Mouse (Mus musculus) 3T3-L1 (cell line): ENCODE measurements around the gene Scfd2.
A peak's percentile ranks its signal among the peaks of the same experiment; 100 is the strongest.

Source experiments
- DNase-seq: peaks from one replicate; pipeline ENCODE4 v3.0.0-alpha.2; 2015; ENCODE audit warnings: low read depth, low spot score

The Scfd2 gene

DNA sequence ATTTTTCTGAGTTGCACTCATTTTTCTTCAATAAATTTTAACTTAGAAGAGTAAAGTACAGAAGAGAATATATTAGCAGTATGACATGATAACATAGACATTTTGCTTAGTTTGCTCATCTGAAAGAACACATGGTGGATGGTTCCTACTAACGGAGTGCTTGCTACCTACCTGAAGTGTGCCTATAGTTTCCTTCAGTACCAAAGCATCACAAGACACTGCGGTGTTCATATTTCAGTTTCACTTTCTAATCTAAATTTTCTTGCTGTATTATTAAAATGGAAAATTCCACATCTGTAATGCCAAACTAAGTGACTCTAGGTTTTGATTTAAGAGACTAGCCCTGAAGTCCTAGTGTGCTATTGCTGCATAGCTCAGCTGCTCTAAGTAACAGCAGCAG is 74.8 kb downstream of the Scfd2 start:
- peak; percentile 37 for DNase-seq

DNA sequence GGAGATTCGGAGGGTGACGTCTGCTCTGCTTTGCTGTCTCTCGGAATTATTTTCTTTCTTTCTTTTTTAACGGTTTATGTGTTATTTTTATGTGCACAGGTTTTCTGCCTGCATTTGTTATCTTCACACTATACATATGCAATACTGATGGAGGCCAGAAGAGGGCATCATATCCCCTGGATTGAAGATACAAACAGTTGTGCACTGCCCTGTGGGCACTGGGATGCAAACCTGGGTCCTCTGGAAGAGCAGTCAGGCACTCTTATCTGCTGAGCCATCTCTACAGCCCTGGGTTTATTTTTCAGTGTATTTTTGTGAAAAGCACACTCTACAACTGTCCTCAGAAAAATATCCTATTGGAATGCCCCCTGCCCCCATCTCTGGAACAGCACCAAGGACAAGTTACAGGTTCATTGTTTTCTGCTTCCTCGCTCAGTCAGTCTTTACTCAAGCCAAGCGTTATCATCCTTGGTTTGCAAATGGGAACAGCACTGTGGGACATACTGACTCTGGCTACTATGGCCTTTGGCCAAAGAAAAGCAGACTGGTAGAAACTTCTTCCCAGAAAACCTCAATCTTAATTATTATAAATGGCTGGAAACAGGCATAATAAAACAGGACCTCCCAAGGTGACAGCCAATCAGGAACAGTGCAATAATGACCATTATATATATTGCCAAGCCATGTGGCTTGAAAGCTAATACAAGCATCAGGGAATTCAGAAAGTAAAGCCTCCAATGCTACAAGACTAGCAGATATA is 75.9 kb downstream of the Scfd2 start:
- peak; percentile 47 for DNase-seq

DNA sequence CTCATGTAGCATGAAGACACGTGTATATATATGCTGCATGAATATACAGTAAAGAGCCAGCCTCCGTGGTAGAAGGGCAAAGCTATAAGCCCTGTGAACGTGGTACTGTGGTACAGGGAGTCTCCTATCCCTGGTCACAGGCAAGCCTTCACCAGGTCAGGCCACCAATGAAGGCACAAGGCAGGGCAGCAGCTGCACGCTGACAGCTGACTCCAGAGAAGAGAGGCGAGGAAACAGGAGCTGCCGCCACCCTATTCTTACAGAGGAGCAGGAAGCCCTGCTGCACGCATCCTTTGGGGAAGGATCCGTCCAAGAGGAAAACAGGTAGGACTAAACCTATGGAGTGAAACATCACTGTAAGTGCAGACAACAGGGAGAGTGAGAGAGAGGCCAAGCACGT is 76.5 kb downstream of the Scfd2 start:
- DNase-seq = no peak

DNA sequence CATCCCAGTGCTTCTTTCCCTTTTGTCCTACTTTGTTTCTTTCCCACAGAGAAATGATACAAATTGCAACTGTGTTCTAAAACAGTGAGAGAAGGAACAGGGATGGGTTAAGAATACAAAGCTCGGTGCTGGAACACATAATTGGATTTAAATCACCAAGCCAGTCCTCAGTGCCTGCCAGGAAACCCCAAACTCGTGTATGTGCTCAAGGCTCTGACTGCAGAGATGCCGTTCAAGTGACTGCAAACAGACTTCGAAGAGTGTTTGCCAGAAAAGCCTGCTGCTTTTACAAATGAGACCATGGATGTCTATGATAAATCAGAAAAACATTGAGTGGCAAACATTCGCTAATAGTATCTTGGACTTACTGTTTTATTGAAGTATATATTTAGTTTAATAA is 80.6 kb downstream of the Scfd2 start:
- no peak for DNase-seq

DNA sequence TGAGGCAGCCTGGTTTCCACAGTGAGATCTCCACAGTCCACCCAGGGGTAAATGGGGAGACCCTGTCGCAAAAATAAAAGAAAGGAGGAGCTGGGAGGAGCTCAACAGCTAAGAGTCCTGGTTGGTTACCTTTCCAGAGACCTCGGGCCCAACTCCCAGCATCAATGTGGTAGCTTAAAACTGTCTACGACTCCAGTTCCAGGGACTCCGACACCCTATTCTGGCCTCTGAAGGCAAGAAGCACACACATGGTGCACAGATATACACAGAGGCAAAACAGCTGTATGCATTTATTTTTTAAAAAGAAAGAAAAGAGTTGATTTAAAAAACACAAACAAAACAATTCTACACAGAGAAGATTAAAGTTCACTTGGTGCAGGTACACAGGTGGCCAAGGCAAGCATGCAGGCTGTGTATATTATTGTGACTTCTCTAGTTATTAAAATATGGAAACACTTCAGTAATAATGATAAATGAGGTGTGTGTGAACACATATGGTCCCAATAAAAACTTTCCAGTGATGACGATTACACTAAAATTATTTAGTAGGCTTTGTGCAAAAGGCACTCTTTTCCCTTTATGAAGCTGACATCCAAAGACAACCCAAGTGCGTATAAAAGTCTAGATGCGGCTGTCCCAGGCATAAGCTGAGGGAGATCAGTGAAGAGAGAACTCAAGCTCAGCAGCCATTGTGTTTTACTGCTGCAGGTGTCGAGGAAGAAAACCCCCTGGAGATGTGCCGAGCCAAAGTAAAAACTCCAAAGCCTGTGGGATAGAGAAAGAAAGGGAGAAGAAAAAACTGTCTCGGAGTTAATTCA is 83.8 kb downstream of the Scfd2 start:
- no peak for DNase-seq

DNA sequence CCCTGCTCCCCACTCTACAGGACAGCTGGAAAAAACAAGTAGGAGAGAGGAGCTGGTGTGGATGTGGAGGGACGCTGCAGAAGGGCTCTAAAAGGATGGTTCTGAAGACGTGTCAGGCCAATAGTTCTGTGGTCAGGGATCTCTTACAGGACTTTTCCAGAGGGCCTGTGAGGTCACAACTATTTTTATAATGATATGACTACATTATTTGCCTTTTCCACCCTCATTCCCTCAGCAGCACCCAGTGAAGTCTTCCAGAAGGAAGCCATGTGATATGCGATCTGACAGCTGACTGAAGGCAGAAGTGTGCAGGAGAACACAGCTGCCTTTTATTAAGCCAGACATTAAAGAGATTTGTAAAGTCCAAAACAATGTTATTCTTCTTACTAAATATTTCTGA is 85.7 kb downstream of the Scfd2 start:
- DNase-seq = no peak

- DNase-seq = no peak
Observed at GRCm38 (mm10) chr5:74438353-74438752, 93.2 kb downstream of the Scfd2 start.

DNA sequence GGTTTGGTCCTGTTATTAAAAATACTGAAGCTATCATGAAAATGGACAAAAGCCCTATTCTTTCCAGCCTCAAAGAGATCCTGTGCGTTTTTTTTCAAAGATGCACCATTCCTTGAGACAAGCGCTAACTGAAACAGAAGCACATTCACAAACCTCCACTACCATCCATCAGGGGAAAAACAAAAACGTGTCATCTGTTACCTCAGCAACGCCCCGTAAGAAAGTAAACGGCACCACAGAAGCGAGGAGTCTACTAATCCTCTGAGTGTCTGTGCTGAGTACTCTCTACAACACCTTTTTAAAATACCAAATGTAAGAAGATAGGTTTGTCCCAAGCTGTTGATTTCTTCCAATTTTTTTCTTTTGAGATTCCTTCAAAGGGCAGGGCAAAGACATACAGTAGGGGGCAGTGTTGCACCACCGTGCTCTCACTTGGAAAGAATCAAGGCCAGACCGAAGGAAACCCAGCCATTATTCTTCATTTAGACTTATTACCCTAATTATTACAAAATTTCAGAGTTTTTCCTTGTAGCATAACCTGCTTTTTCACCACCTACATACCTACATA is 97.9 kb downstream of the Scfd2 start:
- peak; percentile 90 for DNase-seq

GRCm38 (mm10) chr5:74432879-74433539 is 98.5 kb downstream of the Scfd2 start:
- peak; percentile 66 for DNase-seq

DNA sequence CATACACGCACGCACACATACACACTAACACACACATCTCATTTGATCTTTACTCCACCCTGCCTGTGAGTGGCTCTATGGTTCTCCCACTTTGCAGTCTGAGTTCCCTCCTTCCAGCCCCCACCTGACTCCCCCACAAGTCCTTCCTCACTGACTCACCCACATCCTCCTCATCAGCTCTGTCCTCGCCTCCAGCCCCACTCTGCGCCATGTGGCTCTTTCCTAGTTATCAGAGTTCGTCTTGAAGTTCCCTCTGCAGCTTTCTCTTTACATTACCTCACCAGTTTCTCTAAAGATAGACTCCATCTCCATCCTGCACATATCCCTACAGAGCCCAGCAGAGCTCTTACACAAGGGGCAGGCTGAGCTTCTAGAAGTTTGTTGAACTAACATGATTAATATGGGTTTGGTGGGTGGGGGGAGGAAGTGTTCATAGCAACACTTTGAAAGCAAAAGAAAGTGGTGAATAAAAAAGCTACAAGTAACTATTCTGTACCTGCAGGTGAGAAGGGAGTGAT is 110.9 kb downstream of the Scfd2 start:
- DNase-seq = no peak

DNA sequence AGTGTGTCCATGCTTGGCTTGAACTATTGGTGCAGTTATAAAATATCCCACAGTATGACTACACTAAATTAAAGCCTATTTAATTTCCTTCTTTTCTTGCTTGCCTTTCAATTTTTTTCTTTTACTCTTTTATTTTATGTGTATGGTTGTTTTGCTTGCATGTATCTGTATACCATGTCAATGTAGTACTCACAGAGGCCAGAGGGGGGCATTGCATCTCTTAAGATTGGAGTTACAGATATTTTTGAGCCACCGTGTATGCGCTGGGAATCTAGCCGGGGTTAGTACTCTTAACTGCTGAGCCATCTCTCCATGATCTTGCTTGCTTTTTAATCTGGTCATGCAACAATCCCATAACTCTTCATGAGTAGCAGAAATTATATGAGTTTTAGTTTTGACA is 119.0 kb downstream of the Scfd2 start:
- peak; percentile 16 for DNase-seq

GRCm38 (mm10) chr5:74404887-74405286 is 126.7 kb downstream of the Scfd2 start:
- no peak for DNase-seq

DNA sequence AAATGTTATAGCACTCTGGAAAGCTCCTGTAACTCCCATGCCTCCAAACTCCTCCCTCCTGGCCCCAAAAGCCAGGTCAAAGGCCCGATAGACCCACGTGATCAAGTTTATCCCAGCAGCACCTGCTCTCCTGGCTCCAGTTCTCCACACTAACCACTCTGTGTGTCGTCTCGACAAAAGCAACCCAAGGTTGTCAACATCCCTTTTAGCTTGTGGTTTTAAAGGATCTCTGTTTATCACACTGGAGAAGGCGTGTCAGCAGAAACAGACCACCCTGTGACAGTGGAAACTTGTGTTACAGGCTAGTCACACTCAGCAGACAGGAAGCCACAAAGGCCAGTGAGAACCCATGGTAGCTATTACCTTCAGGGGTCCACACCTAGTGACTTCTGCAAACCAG is 127.5 kb downstream of the Scfd2 start:
- no peak for DNase-seq

- DNase-seq = no peak
Observed at GRCm38 (mm10) chr5:74402626-74403025, 128.9 kb downstream of the Scfd2 start.

GRCm38 (mm10) chr5:74391806-74392205 is 139.8 kb downstream of the Scfd2 start:
- no peak for DNase-seq

- no peak for DNase-seq
Observed at GRCm38 (mm10) chr5:74391346-74391745, 140.2 kb downstream of the Scfd2 start.

- DNase-seq = no peak
Observed at GRCm38 (mm10) chr5:74388849-74389248, 142.7 kb downstream of the Scfd2 start.

- DNase-seq = no peak
Observed at GRCm38 (mm10) chr5:74388101-74388500, 143.5 kb downstream of the Scfd2 start.

DNA sequence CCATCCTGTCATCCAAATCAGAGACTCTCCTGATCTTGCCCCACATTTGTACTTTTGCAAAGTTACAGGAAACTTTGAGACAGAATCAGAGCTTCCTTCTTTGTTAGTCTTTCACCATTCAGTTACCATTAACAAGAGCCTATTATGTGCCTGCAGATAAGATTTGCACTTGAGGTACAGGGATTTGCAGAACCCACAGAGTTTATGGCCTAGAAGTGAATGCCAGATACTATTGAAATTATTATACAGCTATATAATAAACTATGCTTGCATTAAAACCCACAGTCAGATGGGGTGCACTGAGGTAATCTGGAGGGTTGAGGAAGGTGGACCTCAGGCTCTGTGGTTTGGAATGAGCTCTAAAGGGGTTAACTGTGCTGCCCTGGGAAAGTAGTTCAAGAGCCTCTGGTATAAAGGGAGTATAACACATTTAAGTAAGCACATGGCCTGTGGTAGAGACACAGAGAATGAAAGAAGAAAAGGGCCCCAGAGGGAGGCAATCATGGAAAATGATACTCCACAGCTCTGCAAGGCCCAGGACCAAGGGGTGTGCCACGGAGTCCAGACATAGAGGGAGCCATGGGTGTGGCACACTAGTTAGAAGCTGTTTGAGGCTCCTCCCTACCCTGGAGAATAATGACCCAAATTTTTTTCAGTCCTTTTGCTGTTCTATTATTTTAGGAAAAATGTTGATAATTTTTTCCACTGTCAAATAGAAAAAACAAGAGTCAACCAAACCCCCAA is 144.2 kb downstream of the Scfd2 start:
- DNase-seq = no peak

DNA sequence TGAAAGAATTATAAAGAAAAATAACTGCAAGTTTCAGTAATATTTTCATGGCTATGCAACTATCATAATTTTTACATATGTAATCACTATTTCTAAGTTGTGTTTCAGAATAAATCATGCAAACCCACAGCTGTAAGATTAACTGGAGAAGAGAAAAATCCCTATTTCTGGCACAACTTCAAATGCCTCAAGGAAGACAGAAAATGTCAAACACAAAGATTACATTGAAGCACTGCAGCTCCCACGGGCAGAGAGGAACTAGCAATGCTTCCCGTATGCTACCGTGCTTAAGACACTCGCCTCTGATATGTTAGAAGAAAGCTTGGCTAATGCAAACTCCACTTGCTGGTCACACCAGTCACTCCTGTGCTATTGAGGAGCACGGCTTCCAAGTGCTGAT is 151.5 kb downstream of the Scfd2 start:
- no peak for DNase-seq

DNA sequence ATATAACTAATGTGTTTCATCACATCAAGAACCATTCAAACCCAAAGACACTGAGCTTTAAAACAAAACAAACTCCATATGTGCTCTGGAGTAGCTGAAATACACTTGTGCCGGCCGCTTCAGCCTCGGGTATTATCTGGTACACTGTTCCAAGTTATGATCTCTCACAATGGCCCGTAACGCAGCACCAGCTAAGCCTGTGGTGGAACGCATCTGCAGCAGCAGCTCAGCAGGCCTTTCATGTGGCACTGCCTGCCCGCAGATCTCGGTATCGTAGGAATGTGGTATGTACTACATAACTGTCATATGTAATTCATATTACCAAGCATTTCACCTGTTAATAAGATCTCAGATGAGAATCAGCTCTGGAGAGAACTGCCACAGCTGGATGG is 164.9 kb downstream of the Scfd2 start:
- DNase-seq = no peak
